Mouse (Mus musculus): ENCODE results near the gene Dhx9.
"Not testable (repeated sequence)": the region's sequence is repeated elsewhere in the genome, so short reads cannot be mapped to it uniquely, and the experiment has no call there.

Gene Dhx9

DNA sequence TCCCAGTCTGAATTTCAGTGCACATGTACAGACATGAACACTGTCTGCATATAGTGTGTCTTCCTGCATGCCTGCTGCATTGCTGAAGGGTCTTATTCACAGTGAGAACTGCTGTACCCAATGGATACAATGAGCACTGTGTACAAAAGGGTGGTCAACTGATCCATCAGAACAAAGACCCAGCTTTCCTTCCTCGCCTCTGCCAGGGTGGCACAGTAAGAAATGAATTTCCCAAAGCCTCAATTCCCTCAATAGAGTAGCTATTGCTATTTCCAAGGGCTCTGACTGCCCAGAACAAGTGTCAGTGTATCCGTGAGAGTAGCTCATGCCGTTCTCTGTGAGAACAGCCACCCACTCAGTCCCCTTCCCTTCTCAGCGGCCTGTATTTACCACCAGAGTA is 69.7 kb downstream of the Dhx9 start:
- not testable (repeated sequence) for DNase-seq (ENCODE audit: low spot score)

GRCm38 (mm10) chr1:153416271-153416832 is 71.1 kb downstream of the Dhx9 start:
- DNase-seq (ENCODE audit: low spot score), result not testable (repeated sequence)

DNA sequence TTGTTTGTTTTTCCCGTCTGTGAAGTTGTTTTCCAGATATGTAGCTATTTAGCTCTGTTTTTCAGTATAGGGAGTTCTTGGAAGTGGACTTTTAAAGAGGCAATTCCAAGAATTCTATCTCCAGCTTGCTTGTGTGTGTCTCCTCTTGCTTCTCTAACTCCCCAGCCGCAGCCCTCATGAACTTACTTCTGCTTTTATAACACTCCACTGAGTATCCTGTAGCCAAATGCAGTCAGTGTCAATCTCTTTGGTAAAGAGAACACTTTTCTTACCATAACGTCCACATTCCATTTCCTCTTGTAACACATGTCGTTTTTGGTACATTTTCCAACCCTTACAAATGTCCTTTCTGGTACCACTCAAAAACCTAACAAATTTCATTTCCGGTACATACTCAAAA is 71.7 kb downstream of the Dhx9 start:
- not testable (repeated sequence) for DNase-seq (ENCODE audit: low spot score)

GRCm38 (mm10) chr1:153414962-153415361 is 72.5 kb downstream of the Dhx9 start:
- no peak for DNase-seq (ENCODE audit: low spot score)

DNA sequence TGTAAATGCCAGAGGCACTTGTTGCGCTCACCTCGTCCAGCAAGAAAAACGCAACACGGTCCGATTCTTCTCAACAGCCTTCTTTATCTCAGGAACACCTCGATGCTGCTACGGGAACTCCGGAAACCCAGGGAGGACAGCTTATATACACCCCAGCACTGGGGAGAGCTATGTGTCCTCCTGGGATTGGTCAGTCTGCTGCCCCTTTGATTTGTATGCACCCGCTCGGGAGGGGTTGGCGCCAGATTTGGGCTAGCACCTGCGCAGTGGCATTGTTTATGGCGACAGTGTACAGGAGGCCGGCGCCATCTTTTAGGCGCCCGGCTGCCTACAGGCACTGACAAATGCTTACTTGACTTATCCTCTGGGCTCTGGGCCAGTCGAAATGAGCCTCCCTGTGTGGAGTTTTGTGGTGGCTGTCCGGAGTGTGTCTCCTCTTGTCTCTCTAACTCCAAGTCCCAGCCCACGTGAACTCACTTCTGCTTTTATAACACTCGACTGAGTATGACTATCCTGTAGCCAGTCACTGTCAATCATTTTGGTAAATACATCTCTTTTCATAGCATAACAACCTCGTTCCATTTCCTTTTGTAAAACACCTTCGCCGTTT is 73.2 kb downstream of the Dhx9 start:
- DNase-seq (ENCODE audit: low spot score), result not testable (repeated sequence)

DNA sequence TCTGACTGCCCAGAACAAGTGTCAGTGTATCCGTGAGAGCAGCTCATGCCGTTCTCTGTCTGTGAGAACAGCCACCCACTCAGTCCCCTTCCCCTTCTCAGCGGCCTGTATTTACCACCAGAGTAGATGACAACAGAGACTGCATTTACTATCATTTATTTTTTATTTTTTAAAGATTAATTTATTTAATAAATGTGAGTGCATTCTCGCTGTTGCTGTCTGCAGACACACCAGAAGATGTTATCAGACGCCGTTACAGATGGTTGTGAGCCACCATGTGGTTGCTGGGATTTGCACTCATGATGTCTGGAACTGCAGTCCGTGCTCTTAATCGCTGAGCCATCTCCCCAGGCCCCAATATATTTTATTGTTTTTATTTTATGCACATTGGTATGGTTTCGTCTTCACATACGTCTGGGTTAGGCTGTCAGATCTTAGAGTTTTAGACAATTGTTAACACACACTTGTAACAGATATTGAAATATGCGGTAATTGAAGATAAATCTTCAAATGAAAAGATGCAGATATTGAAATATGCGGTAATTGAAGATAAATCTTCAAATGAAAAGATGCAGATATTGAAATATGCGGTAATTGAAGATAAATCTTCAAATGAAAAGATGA is 74.0 kb downstream of the Dhx9 start:
- not testable (repeated sequence) for DNase-seq (ENCODE audit: low spot score)

GRCm38 (mm10) chr1:153412663-153413396 is 74.6 kb downstream of the Dhx9 start:
- not testable (repeated sequence) for DNase-seq (ENCODE audit: low spot score)

DNA sequence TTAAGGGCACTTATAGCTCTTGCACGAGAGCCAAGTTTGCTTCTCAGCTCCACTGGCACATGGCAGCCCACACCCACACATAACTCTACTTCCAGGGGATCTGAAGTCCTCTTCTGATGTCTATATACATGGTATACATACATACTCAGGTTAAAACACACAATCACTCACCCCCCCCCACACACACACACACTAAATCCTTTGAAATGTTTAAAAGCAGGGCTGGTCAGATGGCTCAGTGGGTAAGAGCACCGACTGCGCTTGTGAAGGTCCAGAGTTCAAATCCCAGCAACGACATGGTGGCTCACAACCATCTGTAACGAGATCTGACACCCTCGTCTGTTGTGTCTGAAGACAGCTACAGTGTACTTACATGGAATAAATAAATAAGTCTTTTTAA is 75.7 kb downstream of the Dhx9 start:
- no peak for DNase-seq (ENCODE audit: low spot score)

GRCm38 (mm10) chr1:153410915-153411314 is 76.5 kb downstream of the Dhx9 start:
- DNase-seq (ENCODE audit: low spot score), result not testable (repeated sequence)

DNA sequence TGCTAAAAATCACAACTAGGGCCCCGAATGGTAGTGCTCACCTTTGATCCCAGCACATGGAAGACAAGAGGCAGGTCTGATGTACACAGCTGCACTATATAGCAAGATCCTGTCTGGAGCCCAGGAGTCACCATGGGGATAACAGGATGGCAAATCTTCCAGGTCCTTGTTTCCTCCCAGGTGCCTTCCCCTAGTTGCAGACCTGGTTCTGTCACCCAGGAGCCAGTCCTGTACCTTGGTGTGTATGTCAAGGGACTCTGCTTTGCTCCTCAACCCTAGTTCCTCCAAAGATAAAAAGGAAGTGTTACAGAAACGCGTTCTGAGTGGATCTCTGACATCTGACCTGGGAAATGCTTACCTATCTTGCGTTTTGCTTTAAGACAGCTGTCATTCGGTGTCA is 79.2 kb downstream of the Dhx9 start:
- DNase-seq (ENCODE audit: low spot score), result not testable (repeated sequence)

DNA sequence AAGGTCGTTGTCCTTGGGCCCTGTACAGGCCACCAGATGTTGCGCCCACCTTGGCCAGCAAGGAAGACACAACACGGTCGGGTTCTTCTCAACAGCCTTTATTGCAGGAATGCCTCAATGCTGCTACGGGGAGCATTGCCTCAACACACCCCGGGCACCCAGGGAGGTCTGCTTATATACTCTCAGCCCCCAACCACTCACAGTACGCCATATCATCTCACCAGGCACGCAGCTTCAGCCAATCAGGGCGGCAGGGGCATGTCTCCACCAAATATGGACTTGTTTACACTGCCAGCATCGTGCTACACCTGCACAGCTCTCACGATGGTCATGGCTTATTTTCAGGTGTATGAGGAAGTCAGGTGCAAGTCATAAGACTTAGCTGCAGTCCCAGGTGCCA is 79.8 kb downstream of the Dhx9 start:
- not testable (repeated sequence) for DNase-seq (ENCODE audit: low spot score)
